Mouse (Mus musculus): ENCODE measurements at regions not wholly inside any gene's neighbourhood (a gene's known extent, or its start where the extent isn't known, plus 50 kb on each side); places are given as distances from the start of the nearest gene placed in this dataset.
"Not testable (repeated sequence)": the region's sequence is repeated elsewhere in the genome, so short reads cannot be mapped to it uniquely, and the experiment has no call there.

- H3K4me3 ChIP-seq (replicated peaks; ENCODE audit: extremely low read depth, low read depth, low read length) = no peak overlapping the region
- no peak for DNase-seq
- H3K4me1 ChIP-seq (ENCODE audit: control insufficient read depth, insufficient read depth, low read length) = no peaks in the 10 kb centered on the region
- TF ChIP-seq CTCF (IDR thresholded peaks at IDR 0.05; ENCODE audit: insufficient read depth, low read length) (no peak), POLR2A (IDR thresholded peaks at IDR 0.05; ENCODE audit: borderline replicate concordance, extremely low read depth, low read depth, low read length) (no peak)
- 87% methylated on average over 3 of the region's 3 CpGs for WGBS
These were observed 128.9 kb upstream of the Gm527 start for GRCm38 (mm10) chr12:64788761-64789160.

- H3K4me3 ChIP-seq (replicated peaks; ENCODE audit: extremely low read depth, low read depth, low read length); DNase-seq; H3K4me1 ChIP-seq (ENCODE audit: control insufficient read depth, insufficient read depth, low read length): not testable (repeated sequence)
- 53% methylated on average over 2 of the region's 2 CpGs for WGBS
These were observed 109.2 kb upstream of the Gm527 start for GRCm38 (mm10) chr12:64808492-64808891.

- Histone ChIP-seq H3K4me1 (ENCODE audit: control insufficient read depth, insufficient read depth, low read length) (no peaks in the 10 kb centered on the region), H3K4me3 (replicated peaks; ENCODE audit: extremely low read depth, low read depth, low read length) (no peak overlapping the region)
- no peak for TF ChIP-seq POLR2A (IDR thresholded peaks at IDR 0.05; ENCODE audit: borderline replicate concordance, extremely low read depth, low read depth, low read length)
- no peak for TF ChIP-seq CTCF (IDR thresholded peaks at IDR 0.05; ENCODE audit: insufficient read depth, low read length)
- 42% methylated on average over 1 of the region's 1 CpGs for WGBS
- DNase-seq = no peak
These were observed 107.6 kb upstream of the Gm527 start for GRCm38 (mm10) chr12:64810081-64810480.

GRCm38 (mm10) chr12:64815871-64816270 lies 101.8 kb upstream of the Gm527 start:
- no peak for DNase-seq

GRCm38 (mm10) chr12:64817056-64817810 lies 100.5 kb upstream of the Gm527 start:
- no peak overlapping the region for H3K4me3 ChIP-seq (replicated peaks; ENCODE audit: extremely low read depth, low read depth, low read length)
- no peaks in the 10 kb centered on the region for H3K4me1 ChIP-seq (ENCODE audit: control insufficient read depth, insufficient read depth, low read length)
- TF ChIP-seq POLR2A (IDR thresholded peaks at IDR 0.05; ENCODE audit: borderline replicate concordance, extremely low read depth, low read depth, low read length) (no peak), CTCF (IDR thresholded peaks at IDR 0.05; ENCODE audit: insufficient read depth, low read length) (no peak)
- no peak for DNase-seq
- 47% methylated on average over 9 of the region's 9 CpGs for WGBS

More at GRCm38 (mm10) chr12:64815871-64816270, 101.8 kb upstream of the Gm527 start:
- Histone ChIP-seq H3K4me3 (replicated peaks; ENCODE audit: extremely low read depth, low read depth, low read length) (no peak overlapping the region), H3K4me1 (ENCODE audit: control insufficient read depth, insufficient read depth, low read length) (no peaks in the 10 kb centered on the region)
- WGBS = 65% methylated on average over 6 of the region's 6 CpGs
- TF ChIP-seq CTCF (IDR thresholded peaks at IDR 0.05; ENCODE audit: insufficient read depth, low read length) (no peak), POLR2A (IDR thresholded peaks at IDR 0.05; ENCODE audit: borderline replicate concordance, extremely low read depth, low read depth, low read length) (no peak)

GRCm38 (mm10) chr12:64820722-64821121 lies 97.0 kb upstream of the Gm527 start:
- H3K4me3 ChIP-seq (replicated peaks; ENCODE audit: extremely low read depth, low read depth, low read length) = no peak overlapping the region
- 69% methylated on average over 5 of the region's 5 CpGs for WGBS
- TF ChIP-seq CTCF (IDR thresholded peaks at IDR 0.05; ENCODE audit: insufficient read depth, low read length) (no peak), POLR2A (IDR thresholded peaks at IDR 0.05; ENCODE audit: borderline replicate concordance, extremely low read depth, low read depth, low read length) (no peak)
- DNase-seq = no peak
- H3K4me1 ChIP-seq (ENCODE audit: control insufficient read depth, insufficient read depth, low read length) = no peaks in the 10 kb centered on the region

- DNase-seq = no peak
- TF ChIP-seq POLR2A (IDR thresholded peaks at IDR 0.05; ENCODE audit: borderline replicate concordance, extremely low read depth, low read depth, low read length) (no peak), CTCF (IDR thresholded peaks at IDR 0.05; ENCODE audit: insufficient read depth, low read length) (0 out of 2 replicates have a peak, but pooled peaks have one; percentile 4)
- no peaks in the 10 kb centered on the region for H3K4me1 ChIP-seq (ENCODE audit: control insufficient read depth, insufficient read depth, low read length)
- H3K4me3 ChIP-seq (replicated peaks; ENCODE audit: extremely low read depth, low read depth, low read length) = no peak overlapping the region
- 7% methylated on average over 1 of the region's 1 CpGs for WGBS
These were observed 88.0 kb upstream of the Gm527 start for GRCm38 (mm10) chr12:64829662-64830249.

GRCm38 (mm10) chr12:64832313-64833151 lies 85.2 kb upstream of the Gm527 start:
- 56% methylated on average over 9 of the region's 9 CpGs for whole genome bisulfite sequencing
- TF ChIP-seq POLR2A (IDR thresholded peaks at IDR 0.05; ENCODE audit: borderline replicate concordance, extremely low read depth, low read depth, low read length) (no peak), CTCF (IDR thresholded peaks at IDR 0.05; ENCODE audit: insufficient read depth, low read length) (no peak)
- DNase-seq = no peak
- H3K4me3 ChIP-seq (replicated peaks; ENCODE audit: extremely low read depth, low read depth, low read length) = no peak overlapping the region
- no peaks in the 10 kb centered on the region for H3K4me1 ChIP-seq (ENCODE audit: control insufficient read depth, insufficient read depth, low read length)

- H3K4me3 ChIP-seq (replicated peaks; ENCODE audit: extremely low read depth, low read depth, low read length) = no peak overlapping the region
- TF ChIP-seq POLR2A (IDR thresholded peaks at IDR 0.05; ENCODE audit: borderline replicate concordance, extremely low read depth, low read depth, low read length) = no peak
- no peak for TF ChIP-seq CTCF (IDR thresholded peaks at IDR 0.05; ENCODE audit: insufficient read depth, low read length)
- DNase-seq = no peak
These were observed 60.0 kb upstream of the Gm527 start for GRCm38 (mm10) chr12:64857709-64858108.

More at GRCm38 (mm10) chr12:64857709-64858108, 60.0 kb upstream of the Gm527 start:
- H3K4me1 ChIP-seq (ENCODE audit: control insufficient read depth, insufficient read depth, low read length) = no peaks in the 10 kb centered on the region

All from lung, adult 2 months (tissue).